Mouse (Mus musculus): ENCODE data around the gene Atxn2l.

DNA sequence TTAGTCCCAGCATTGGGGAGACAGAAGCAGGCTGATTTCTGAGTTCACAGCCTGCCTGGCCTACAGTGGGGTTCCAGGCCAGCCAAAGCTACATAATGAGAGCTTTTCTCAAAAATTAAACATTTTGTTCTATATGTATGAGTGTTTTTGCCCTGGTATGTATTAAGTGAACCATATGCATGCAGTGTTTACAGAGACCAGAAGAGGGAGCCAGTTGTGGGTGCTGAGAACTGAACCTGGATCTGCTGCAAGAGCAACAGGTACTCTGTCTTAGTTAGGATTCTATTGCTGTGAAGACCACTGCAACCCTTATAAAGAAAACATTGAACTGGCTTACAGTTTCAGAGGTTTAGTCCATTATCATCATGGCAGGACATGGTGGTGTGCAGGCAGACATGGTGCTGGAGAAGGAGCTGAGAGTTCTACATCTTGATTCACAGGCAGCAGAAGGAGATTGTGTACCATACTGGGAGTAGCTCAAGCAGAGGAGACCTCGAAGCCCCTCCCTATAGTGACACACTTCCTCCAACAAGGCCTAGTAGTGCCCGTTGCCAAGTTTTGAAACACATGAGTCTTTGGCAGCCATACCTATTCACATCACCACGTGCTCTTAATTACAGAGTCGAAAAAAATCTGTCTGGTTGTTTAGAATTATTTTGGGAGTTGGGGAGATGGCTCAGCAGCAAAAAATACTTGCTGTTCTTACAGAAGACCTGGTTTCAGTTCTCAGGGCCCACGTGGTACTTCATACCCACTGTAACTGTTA, 34.8 kb upstream of the Atxn2l start:
- TF ChIP-seq CTCF (IDR thresholded peaks at IDR 0.05; ENCODE audit: low read depth, low read length) (peak; percentile 68), GATA1 (IDR thresholded peaks at IDR 0.05; ENCODE audit: borderline replicate concordance, low read length) (no peak)
